14 mouse cellular contexts compared by ENCODE assay signal in the genomic region with DNA sequence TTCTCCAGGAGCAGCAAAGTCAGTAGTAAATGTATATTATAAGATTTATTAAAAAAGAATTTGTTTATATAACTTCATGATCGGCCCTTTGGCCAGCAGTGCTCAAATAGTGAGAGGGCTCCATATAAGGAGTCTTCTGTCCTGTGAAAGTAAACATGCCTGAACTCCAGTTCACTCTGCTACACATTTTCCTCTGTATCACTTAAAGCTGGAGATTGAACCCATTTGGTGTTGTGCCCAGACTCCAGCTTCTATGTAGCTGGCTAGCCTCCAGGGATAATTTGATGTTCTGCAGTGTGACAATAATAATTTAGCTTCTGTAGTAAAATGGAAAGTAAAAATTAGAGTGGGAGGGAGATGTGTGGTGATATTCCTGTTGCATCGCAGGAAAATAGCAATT.
A peak's percentile ranks its signal among the peaks of the same experiment; 100 is the strongest.
DNase-seq lines count a peak whose midpoint lies in the region; ATAC-seq and TF ChIP-seq lines count a peak whose summit lies in the region.
"Had no signal": no experiment of that assay in that cellular context is flagged by ENCODE, and none has a peak within 500 bp of the region (broad histone marks: within the 10 kb centered on the region; RNA-seq: fewer than 3 reads in every experiment).

No protein-coding gene starts in this region.

- no peaks in the 10 kb centered on the region for H3K4me1 ChIP-seq in midbrain, postnatal 0 days (ENCODE audit: insufficient read depth, low read length)
- no peaks in the 10 kb centered on the region for H3K4me1 ChIP-seq in midbrain, embryonic 14.5 days (ENCODE audit: control insufficient read depth, insufficient read depth, low read length)
- H3K4me1 ChIP-seq in stomach, embryonic 16.5 days (ENCODE audit: control insufficient read depth, insufficient read depth, low read length) = no peaks in the 10 kb centered on the region
- H3K4me1 ChIP-seq: heart, embryonic 12.5 days had no signal

- no peak for DNase-seq in frontal cortex, postnatal 14 days (ENCODE audit: low spot score in 2 of 2)
- DNase-seq in layer of hippocampus, adult 18-20 months (ENCODE audit: low spot score in 2 of 2) = peak; percentile 3 to 56
- DNase-seq in layer of hippocampus, postnatal 10 days (ENCODE audit: low spot score in 2 of 2) = no peak
- DNase-seq in midbrain, postnatal 0 days (ENCODE audit: low spot score) = peak; percentile 11
- DNase-seq in midbrain, embryonic 14.5 days = no peak
- DNase-seq in retina, postnatal 1 day = no peak
- DNase-seq: adrenal gland, postnatal 36 days; cerebellum, adult 11-12 months; gastrocnemius, postnatal 14 days; liver had no signal

- no peak overlapping the region for H3K27ac ChIP-seq in midbrain, postnatal 0 days (ENCODE audit: low read depth, low read length)
- no peak overlapping the region for H3K27ac ChIP-seq in midbrain, embryonic 14.5 days (replicated peaks; ENCODE audit: low read depth, low read length)
- no peak overlapping the region; the same call in 1 of the 2 replicates for H3K27ac ChIP-seq in stomach, embryonic 16.5 days (ENCODE audit: low read length)

- ATAC-seq in frontal cortex, adult (ENCODE audit: low TSS enrichment) = peak; percentile 74
- no peak for ATAC-seq in midbrain, postnatal 0 days (ENCODE audit: low FRiP score)
- ATAC-seq in midbrain, embryonic 14.5 days (ENCODE audit: low FRiP score, low TSS enrichment) = no peak
- ATAC-seq in stomach, embryonic 16.5 days (ENCODE audit: insufficient read depth, low FRiP score) = peak; percentile 93

- 88% methylated on average over 2 of the region's 2 CpGs for WGBS in midbrain, postnatal 0 days
- 85% methylated on average over 2 of the region's 2 CpGs for WGBS in midbrain, embryonic 14.5 days
- 33% methylated on average over 2 of the region's 2 CpGs for WGBS in stomach, embryonic 16.5 days

- no peak for TF ChIP-seq CTCF in midbrain, postnatal 0 days (IDR thresholded peaks at IDR 0.05)

- no peak overlapping the region for H3K4me3 ChIP-seq in midbrain, postnatal 0 days (ENCODE audit: low read depth, low read length)
- H3K4me3 ChIP-seq in midbrain, embryonic 14.5 days (replicated peaks; ENCODE audit: low read depth, low read length) = no peak overlapping the region
- no peak overlapping the region for H3K4me3 ChIP-seq in stomach, embryonic 16.5 days (replicated peaks; ENCODE audit: low read length)
- H3K4me3 ChIP-seq: heart, embryonic 12.5 days had no signal

- H3K4me2 ChIP-seq in midbrain, postnatal 0 days (ENCODE audit: low read depth, low read length, poor library complexity, severe bottlenecking) = no peak overlapping the region
- H3K4me2 ChIP-seq in midbrain, embryonic 14.5 days (ENCODE audit: low read length) = no peak overlapping the region
- no peak overlapping the region for H3K4me2 ChIP-seq in stomach, embryonic 16.5 days (ENCODE audit: low read depth, low read length)
- H3K4me2 ChIP-seq: heart, embryonic 12.5 days had no signal

- H3K27me3 ChIP-seq in midbrain, postnatal 0 days (ENCODE audit: insufficient read depth, low read length) = no peaks in the 10 kb centered on the region
- no peaks in the 10 kb centered on the region for H3K27me3 ChIP-seq in midbrain, embryonic 14.5 days (ENCODE audit: control insufficient read depth, insufficient read depth, low read length)
- H3K27me3 ChIP-seq in stomach, embryonic 16.5 days (ENCODE audit: control insufficient read depth, insufficient read depth, low read length) = no peaks in the 10 kb centered on the region
- H3K27me3 ChIP-seq: heart, embryonic 12.5 days had no signal

- no peak overlapping the region for H3K9ac ChIP-seq in midbrain, postnatal 0 days (replicated peaks; ENCODE audit: low read length, poor library complexity, severe bottlenecking)
- H3K9ac ChIP-seq in midbrain, embryonic 14.5 days (replicated peaks; ENCODE audit: low read length) = no peak overlapping the region
- H3K9ac ChIP-seq in stomach, embryonic 16.5 days (ENCODE audit: low read length) = no peak overlapping the region
- H3K9ac ChIP-seq: heart, embryonic 12.5 days had no signal

- H3K36me3 ChIP-seq in midbrain, postnatal 0 days (ENCODE audit: insufficient read depth, low read length) = no peaks in the 10 kb centered on the region
- no peaks in the 10 kb centered on the region for H3K36me3 ChIP-seq in midbrain, embryonic 14.5 days (ENCODE audit: control insufficient read depth, insufficient read depth, low read length)
- no peaks in the 10 kb centered on the region for H3K36me3 ChIP-seq in stomach, embryonic 16.5 days (ENCODE audit: control insufficient read depth, insufficient read depth, low read length)
- H3K36me3 ChIP-seq: G1E; heart, embryonic 12.5 days had no signal

- no peaks in the 10 kb centered on the region for H3K9me3 ChIP-seq in midbrain, postnatal 0 days (ENCODE audit: low read length)
- no peaks in the 10 kb centered on the region for H3K9me3 ChIP-seq in midbrain, embryonic 14.5 days (ENCODE audit: control insufficient read depth, low read length)
- H3K9me3 ChIP-seq in stomach, embryonic 16.5 days (replicated peaks; ENCODE audit: control insufficient read depth, low read length) = no peaks in the 10 kb centered on the region
- H3K9me3 ChIP-seq: G1E; heart, embryonic 12.5 days had no signal

Comparison
In these comparisons a context has a peak if more than half of its experiments do, and no peak if none do; other contexts are left out.
1. DNase-seq: peak in layer of hippocampus, adult 18-20 months (2 of 2) and midbrain, postnatal 0 days (single experiment); none in frontal cortex, postnatal 14 days (0 of 2), layer of hippocampus, postnatal 10 days (0 of 2), midbrain, embryonic 14.5 days (single experiment) and retina, postnatal 1 day (single experiment).
2. ATAC-seq: peak in frontal cortex, adult (single experiment) and stomach, embryonic 16.5 days (single experiment); none in midbrain, postnatal 0 days (single experiment) and midbrain, embryonic 14.5 days (single experiment).